Mouse (Mus musculus) activated CD4-positive, CD25-positive, alpha-beta regulatory T cell (primary cell): Measurements from ENCODE around the gene Kcns3. TPM values are rescaled to one million over a fixed set of nuclear protein-coding genes. Genes with fewer than 3 reads are reported as not detected.

Experiments
- polyA plus RNA-seq, 2 experiments: library from polyadenylated mRNA; unstranded; fragments of 100-300 nt; shearing (Covaris generic); gene quantifications; one replicate each; pipeline ENCODE4 v1.2.1; 2017

Kcns3 gene
- polyA plus RNA-seq = not detected

GRCm38 (mm10) chr12:11151015-11151414 lies at the start of gene Kcns3:
Kcns3 (minus strand) TSS chr12:11151056.

Other genes starting within 250 kb of the Kcns3 start
- under 1 TPM; 0.39 to 0.63 TPM for gene Msgn1, start 57.9 kb upstream of the Kcns3 start, polyA plus RNA-seq
- gene Gen1, start 114.7 kb upstream of the Kcns3 start, polyA plus RNA-seq = 1 to 10 TPM; 3.4 to 3.5 TPM
- 100 to 1,000 TPM; 169 to 189 TPM for gene Smc6, start 114.8 kb upstream of the Kcns3 start, polyA plus RNA-seq